Mouse (Mus musculus) ES-Bruce4 (cell line): ENCODE measurements around the gene Atp11c. TPM values are rescaled to one million over a fixed set of nuclear protein-coding genes. Genes with fewer than 3 reads are reported as not detected.

Source experiments
- H3K27ac ChIP-seq: 2 replicates; pipeline ENCODE4 v1.5.1; 2012; ENCODE audit warnings: low read length, inconsistent platforms; ENCODE audit not compliant: insufficient read depth
- H3K27me3 ChIP-seq: 2 replicates; pipeline ENCODE4 v1.6.1; 2012; ENCODE audit warnings: mild to moderate bottlenecking, low read length, inconsistent platforms; ENCODE audit not compliant: control insufficient read depth, poor library complexity, insufficient read depth, severe bottlenecking
- H3K36me3 ChIP-seq: 2 replicates; pipeline ENCODE4 v1.6.1; 2012; ENCODE audit warnings: inconsistent platforms, mild to moderate bottlenecking, low read length, moderate library complexity; ENCODE audit not compliant: control insufficient read depth, poor library complexity, insufficient read depth, severe bottlenecking
- H3K4me1 ChIP-seq: one replicate; pipeline ENCODE4 v1.8.1; 2011; ENCODE audit warnings: low read length; ENCODE audit not compliant: control insufficient read depth, insufficient read depth
- H3K4me3 ChIP-seq: 2 replicates; pipeline ENCODE4 v1.5.1; 2011; ENCODE audit warnings: low read depth, mild to moderate bottlenecking, low read length
- H3K9ac ChIP-seq: 2 replicates; pipeline ENCODE4 v1.6.1; 2012; ENCODE audit warnings: low read depth, mild to moderate bottlenecking, inconsistent platforms; ENCODE audit not compliant: poor library complexity, severe bottlenecking
- H3K9me3 ChIP-seq: replicated peaks from 2 replicates; pipeline ENCODE4 v1.6.1; 2012; ENCODE audit warnings: mild to moderate bottlenecking, low read length, inconsistent platforms; ENCODE audit not compliant: control insufficient read depth, poor library complexity, insufficient read depth, severe bottlenecking
- CTCF ChIP-seq: IDR thresholded peaks from one replicate; pipeline ENCODE4 v1.8.1; 2011; ENCODE audit warnings: low read depth, low read length
- EP300 ChIP-seq: IDR thresholded peaks from 2 replicates; pipeline ENCODE4 v1.6.1; 2011; ENCODE audit warnings: low read depth, low read length; ENCODE audit not compliant: insufficient read depth
- POLR2A ChIP-seq: IDR thresholded peaks from one replicate; pipeline ENCODE4 v1.8.1; 2011; ENCODE audit warnings: low read length; ENCODE audit not compliant: insufficient read depth
- polyA plus RNA-seq: library from polyadenylated mRNA; stranded (reverse); fragments of >200 nt; gene quantifications from 2 replicates; pipeline ENCODE4 v1.2.4, GENCODE M21; 2011; ENCODE audit warnings: low read depth; ENCODE audit not compliant: missing spikeins, insufficient read depth, insufficient read length

The Atp11c gene
- 14.5 and 17.1 TPM in 2 replicates for polyA plus RNA-seq

GRCm38 (mm10) chrX:60592598-60592997 lies at the start of gene Atp11c:
Gene Atp11c (minus strand): TSS chrX:60592698.
- H3K36me3 ChIP-seq, result no peaks in the 10 kb centered on the region
- H3K9ac ChIP-seq, result no peak within 1 kb of the TSS

GRCm38 (mm10) chrX:60609202-60609601 lies 16.7 kb upstream of the Atp11c start:
- no peaks in the 10 kb centered on the region for H3K9me3 ChIP-seq
- H3K27me3 ChIP-seq, result no peaks in the 10 kb centered on the region; the same call in 1 of the 2 replicates
- H3K36me3 ChIP-seq, result no peaks in the 10 kb centered on the region
- H3K9ac ChIP-seq, result no peak overlapping the region
- H3K27ac ChIP-seq, result no peak overlapping the region
- TF ChIP-seq POLR2A, result no peak
- H3K4me1 ChIP-seq, result no peaks in the 10 kb centered on the region
- no peak overlapping the region for H3K4me3 ChIP-seq

More at GRCm38 (mm10) chrX:60592598-60592997, at the start of gene Atp11c:
- no peaks in the 10 kb centered on the region for H3K27me3 ChIP-seq
- TF ChIP-seq EP300 (no peak), CTCF (no peak), POLR2A (no peak)
- no peaks in the 10 kb centered on the region for H3K4me1 ChIP-seq
- no peak within 1 kb of the TSS for H3K4me3 ChIP-seq
- H3K27ac ChIP-seq, result no peak within 1 kb of the TSS
- H3K9me3 ChIP-seq, result no peaks in the 10 kb centered on the region

GRCm38 (mm10) chrX:60570539-60570938 lies 22.0 kb downstream of the Atp11c start:
- Histone ChIP-seq H3K4me1 (no peaks in the 10 kb centered on the region), H3K9me3 (no peaks in the 10 kb centered on the region), H3K27ac (no peak overlapping the region), H3K36me3 (no peaks in the 10 kb centered on the region), H3K4me3 (no peak overlapping the region), H3K9ac (no peak overlapping the region), H3K27me3 (no peaks in the 10 kb centered on the region)
- TF ChIP-seq POLR2A (no peak), CTCF (no peak), EP300 (no peak)

GRCm38 (mm10) chrX:60569047-60569446 lies 23.5 kb downstream of the Atp11c start:
- H3K4me1 ChIP-seq, result no peaks in the 10 kb centered on the region
- H3K27me3 ChIP-seq, result no peaks in the 10 kb centered on the region
- no peaks in the 10 kb centered on the region for H3K9me3 ChIP-seq
- no peak for TF ChIP-seq CTCF
- no peak for TF ChIP-seq EP300
- no peak for TF ChIP-seq POLR2A
- H3K4me3 ChIP-seq, result no peak overlapping the region
- H3K27ac ChIP-seq, result no peak overlapping the region
- H3K36me3 ChIP-seq, result no peaks in the 10 kb centered on the region
- no peak overlapping the region for H3K9ac ChIP-seq

- Histone ChIP-seq H3K9ac (no peak overlapping the region), H3K27ac (no peak overlapping the region), H3K27me3 (no peaks in the 10 kb centered on the region), H3K4me1 (no peaks in the 10 kb centered on the region), H3K4me3 (no peak overlapping the region), H3K36me3 (no peaks in the 10 kb centered on the region), H3K9me3 (no peaks in the 10 kb centered on the region)
- TF ChIP-seq EP300, result no peak
- TF ChIP-seq CTCF, result no peak
- no peak for TF ChIP-seq POLR2A
These were observed 37.3 kb downstream of the Atp11c start for GRCm38 (mm10) chrX:60555242-60555641.

- Histone ChIP-seq H3K9ac (peak overlapping the region; percentile 91), H3K36me3 (no peaks in the 10 kb centered on the region), H3K4me3 (peak overlapping the region; percentile 89), H3K4me1 (peaks cover 1% of the 10 kb centered on the region), H3K27me3 (0 out of 2 replicates have a peak, but pooled peaks cover 2% of the 10 kb centered on the region), H3K9me3 (no peaks in the 10 kb centered on the region), H3K27ac (no peak overlapping the region)
- TF ChIP-seq POLR2A (no peak), CTCF (no peak), EP300 (no peak)
These were observed 44.8 kb downstream of the Atp11c start for GRCm38 (mm10) chrX:60547444-60548304.
